Mouse (Mus musculus): ENCODE results near the gene Crebbp. TPM values are rescaled to one million over a fixed set of nuclear protein-coding genes. Genes with fewer than 3 reads are reported as not detected.
"Not testable (repeated sequence)": the region's sequence is repeated elsewhere in the genome, so short reads cannot be mapped to it uniquely, and the experiment has no call there.

Gene Crebbp
- polyA plus RNA-seq, 1 experiment from 2014 or later = 26.9 TPM

- Histone ChIP-seq H3K36me3 (peaks cover 95% of the 10 kb centered on the region), H3K4me1 (peaks cover 6% of the 10 kb centered on the region), H3K27me3 (ENCODE audit: insufficient read depth, poor library complexity, severe bottlenecking) (no peaks in the 10 kb centered on the region), H3K9me3 (no peaks in the 10 kb centered on the region), H3K27ac (no peak overlapping the region), H3K4me3 (no peak overlapping the region)
- DNase-seq (ENCODE audit: low spot score) = no peak
- 44% methylated on average over 4 of the region's 4 CpGs for WGBS
Measured at GRCm38 (mm10) chr16:4117072-4117471, 96.7 kb downstream of the Crebbp start.

GRCm38 (mm10) chr16:4100374-4100773 is 113.4 kb downstream of the Crebbp start:
- Histone ChIP-seq H3K27ac (no peak overlapping the region), H3K9me3 (no peaks in the 10 kb centered on the region), H3K36me3 (peaks cover 62% of the 10 kb centered on the region), H3K4me3 (no peak overlapping the region), H3K27me3 (ENCODE audit: insufficient read depth, poor library complexity, severe bottlenecking) (no peaks in the 10 kb centered on the region), H3K4me1 (no peaks in the 10 kb centered on the region)
- no peak for DNase-seq (ENCODE audit: low spot score)
- WGBS = 84% methylated on average over 2 of the region's 2 CpGs

- 98% methylated on average over 1 of the region's 1 CpGs for WGBS
- no peak for DNase-seq (ENCODE audit: low spot score)
- H3K4me1 ChIP-seq = no peaks in the 10 kb centered on the region
- H3K36me3 ChIP-seq = peaks cover 84% of the 10 kb centered on the region
- H3K27ac ChIP-seq = no peak overlapping the region
- no peaks in the 10 kb centered on the region for H3K27me3 ChIP-seq (ENCODE audit: insufficient read depth, poor library complexity, severe bottlenecking)
- H3K4me3 ChIP-seq = no peak overlapping the region
- H3K9me3 ChIP-seq = no peaks in the 10 kb centered on the region
Measured at GRCm38 (mm10) chr16:4097521-4097920, 116.3 kb downstream of the Crebbp start.

- no peak overlapping the region for H3K4me3 ChIP-seq
- H3K9me3 ChIP-seq = no peaks in the 10 kb centered on the region
- no peak for DNase-seq (ENCODE audit: low spot score)
- peaks cover 89% of the 10 kb centered on the region for H3K36me3 ChIP-seq
- H3K4me1 ChIP-seq = no peaks in the 10 kb centered on the region
- no peak overlapping the region for H3K27ac ChIP-seq
- H3K27me3 ChIP-seq (ENCODE audit: insufficient read depth, poor library complexity, severe bottlenecking) = no peaks in the 10 kb centered on the region
Measured at GRCm38 (mm10) chr16:4096898-4097297, 116.9 kb downstream of the Crebbp start.

GRCm38 (mm10) chr16:4096141-4096540 is 117.7 kb downstream of the Crebbp start:
- 95% methylated on average over 3 of the region's 3 CpGs for WGBS
- no peaks in the 10 kb centered on the region for H3K4me1 ChIP-seq
- H3K4me3 ChIP-seq = no peak overlapping the region
- H3K9me3 ChIP-seq = no peaks in the 10 kb centered on the region
- no peak overlapping the region for H3K27ac ChIP-seq
- no peaks in the 10 kb centered on the region for H3K27me3 ChIP-seq (ENCODE audit: insufficient read depth, poor library complexity, severe bottlenecking)
- no peak for DNase-seq (ENCODE audit: low spot score)
- H3K36me3 ChIP-seq = peaks cover 89% of the 10 kb centered on the region

- Histone ChIP-seq H3K27me3 (ENCODE audit: insufficient read depth, poor library complexity, severe bottlenecking) (no peaks in the 10 kb centered on the region), H3K9me3 (no peaks in the 10 kb centered on the region), H3K4me3 (no peak overlapping the region), H3K4me1 (no peaks in the 10 kb centered on the region), H3K36me3 (peaks cover 90% of the 10 kb centered on the region), H3K27ac (no peak overlapping the region)
- peak; percentile 59 for DNase-seq (ENCODE audit: low spot score)
- WGBS = 92% methylated on average over 8 of the region's 8 CpGs
Measured at GRCm38 (mm10) chr16:4087214-4087913, 126.4 kb downstream of the Crebbp start.

GRCm38 (mm10) chr16:4085851-4086387 is 127.9 kb downstream of the Crebbp start:
- H3K4me1 ChIP-seq = no peaks in the 10 kb centered on the region
- WGBS = 97% methylated on average over 9 of the region's 9 CpGs
- H3K27me3 ChIP-seq (ENCODE audit: insufficient read depth, poor library complexity, severe bottlenecking) = no peaks in the 10 kb centered on the region
- no peak overlapping the region for H3K4me3 ChIP-seq
- DNase-seq (ENCODE audit: low spot score) = peak; percentile 70
- H3K9me3 ChIP-seq = no peaks in the 10 kb centered on the region
- no peak overlapping the region for H3K27ac ChIP-seq
- H3K36me3 ChIP-seq = peaks cover 82% of the 10 kb centered on the region

- no peaks in the 10 kb centered on the region for H3K27me3 ChIP-seq (ENCODE audit: insufficient read depth, poor library complexity, severe bottlenecking)
- DNase-seq (ENCODE audit: low spot score) = peak; percentile 66
- H3K36me3 ChIP-seq = peaks cover 73% of the 10 kb centered on the region
- WGBS = 93% methylated on average over 7 of the region's 7 CpGs
- H3K4me3 ChIP-seq = no peak overlapping the region
- 0 out of 2 replicates have a peak, but pooled peaks cover 5% of the 10 kb centered on the region for H3K4me1 ChIP-seq
- H3K9me3 ChIP-seq = no peaks in the 10 kb centered on the region
- H3K27ac ChIP-seq = no peak overlapping the region
Measured at GRCm38 (mm10) chr16:4085051-4085450, 128.7 kb downstream of the Crebbp start.

- DNase-seq (ENCODE audit: low spot score) = peak; percentile 13
- H3K9me3 ChIP-seq; H3K27ac ChIP-seq; H3K27me3 ChIP-seq (ENCODE audit: insufficient read depth, poor library complexity, severe bottlenecking); H3K4me3 ChIP-seq: not testable (repeated sequence)
- Histone ChIP-seq H3K4me1 (peaks cover 25% of the 10 kb centered on the region), H3K36me3 (peaks cover 28% of the 10 kb centered on the region)
- 63% methylated on average over 3 of the region's 3 CpGs for WGBS
Measured at GRCm38 (mm10) chr16:4080419-4080818, 133.4 kb downstream of the Crebbp start.

- WGBS = 43% methylated on average over 1 of the region's 1 CpGs
- H3K27me3 ChIP-seq (ENCODE audit: insufficient read depth, poor library complexity, severe bottlenecking) = no peaks in the 10 kb centered on the region
- DNase-seq (ENCODE audit: low spot score) = peak; percentile 72
- H3K36me3 ChIP-seq = peaks cover 20% of the 10 kb centered on the region
- H3K27ac ChIP-seq = no peak overlapping the region
- peaks cover 27% of the 10 kb centered on the region for H3K4me1 ChIP-seq
- H3K4me3 ChIP-seq = no peak overlapping the region
- no peaks in the 10 kb centered on the region for H3K9me3 ChIP-seq
Measured at GRCm38 (mm10) chr16:4079656-4080055, 134.1 kb downstream of the Crebbp start.

GRCm38 (mm10) chr16:4078302-4078701 is 135.5 kb downstream of the Crebbp start:
- peaks cover 16% of the 10 kb centered on the region for H3K36me3 ChIP-seq
- not testable (repeated sequence) for DNase-seq (ENCODE audit: low spot score); H3K9me3 ChIP-seq; H3K27me3 ChIP-seq (ENCODE audit: insufficient read depth, poor library complexity, severe bottlenecking)
- H3K4me1 ChIP-seq = peaks cover 32% of the 10 kb centered on the region
- peak overlapping the region; percentile 98; the same call in 1 of the 2 replicates for H3K4me3 ChIP-seq
- WGBS = 67% methylated on average over 10 of the region's 10 CpGs
- peak overlapping the region; percentile 95; the same call in 1 of the 2 replicates for H3K27ac ChIP-seq

- WGBS = under 1% methylated on average over 58 of the region's 58 CpGs
- peaks cover 32% of the 10 kb centered on the region for H3K4me1 ChIP-seq
- H3K36me3 ChIP-seq = peaks cover 12% of the 10 kb centered on the region
- no peaks in the 10 kb centered on the region for H3K9me3 ChIP-seq
- no peaks in the 10 kb centered on the region for H3K27me3 ChIP-seq (ENCODE audit: insufficient read depth, poor library complexity, severe bottlenecking)
- H3K4me3 ChIP-seq = peak within 1 kb of the TSS; percentile 98
- DNase-seq (ENCODE audit: low spot score) = peak; percentile 95
- H3K27ac ChIP-seq = peak within 1 kb of the TSS; percentile 95
Measured at GRCm38 (mm10) chr16:4077384-4078061, 136.3 kb downstream of the Crebbp start, which contains the start of gene Trap1. TSS of gene Trap1 (minus strand) at chr16:4077827.

GRCm38 (mm10) chr16:4074836-4075235 is 139.0 kb downstream of the Crebbp start:
- 71% methylated on average over 3 of the region's 3 CpGs for WGBS
- H3K27ac ChIP-seq = no peak overlapping the region
- H3K4me1 ChIP-seq = peaks cover 25% of the 10 kb centered on the region

More at GRCm38 (mm10) chr16:4074836-4075235, 139.0 kb downstream of the Crebbp start:
- Histone ChIP-seq H3K36me3 (0 out of 2 replicates have a peak, but pooled peaks cover 4% of the 10 kb centered on the region), H3K4me3 (no peak overlapping the region), H3K9me3 (no peaks in the 10 kb centered on the region), H3K27me3 (ENCODE audit: insufficient read depth, poor library complexity, severe bottlenecking) (no peaks in the 10 kb centered on the region)
- no peak for DNase-seq (ENCODE audit: low spot score)
